Mouse (Mus musculus): ENCODE data around the gene Casc3. TPM values are rescaled to one million over a fixed set of nuclear protein-coding genes. Genes with fewer than 3 reads are reported as not detected.
A peak's percentile ranks its signal among the peaks of the same experiment; 100 is the strongest.

Casc3 gene
- polyA plus RNA-seq, 1 experiment, result 47.4 TPM

DNA sequence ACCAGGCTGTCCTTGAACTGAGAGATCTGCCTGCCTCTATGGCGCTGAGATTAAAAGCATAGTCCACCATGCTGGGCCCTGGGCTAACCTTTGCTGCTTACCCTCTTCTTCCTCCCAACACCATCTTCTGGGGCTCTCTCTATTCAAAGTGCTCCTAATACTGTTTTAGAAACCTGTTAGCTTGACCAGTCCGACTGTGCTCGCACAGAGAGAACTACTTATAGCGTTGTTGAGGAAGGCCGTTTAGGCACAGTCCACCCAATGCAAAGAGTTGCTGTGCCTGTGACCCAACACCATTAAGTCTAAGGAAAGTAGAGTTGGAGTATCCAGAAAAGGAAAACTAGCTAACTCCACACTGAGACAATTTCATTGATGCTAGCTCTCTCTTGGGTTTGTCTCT is 16.6 kb upstream of the Casc3 start:
- Histone ChIP-seq H3K27ac (ENCODE audit: insufficient read depth, low read length) (no peak overlapping the region), H3K4me3 (ENCODE audit: insufficient read depth, low read length) (no peak overlapping the region), H3K4me1 (ENCODE audit: control insufficient read depth, insufficient read depth, low read length) (peaks cover 11% of the 10 kb centered on the region)
- TF ChIP-seq POLR2A (IDR thresholded peaks at IDR 0.05; ENCODE audit: extremely low read depth, insufficient read depth, low read length) (no peak), CTCF (IDR thresholded peaks at IDR 0.05; ENCODE audit: extremely low read depth, insufficient read depth, low read length) (no peak)

DNA sequence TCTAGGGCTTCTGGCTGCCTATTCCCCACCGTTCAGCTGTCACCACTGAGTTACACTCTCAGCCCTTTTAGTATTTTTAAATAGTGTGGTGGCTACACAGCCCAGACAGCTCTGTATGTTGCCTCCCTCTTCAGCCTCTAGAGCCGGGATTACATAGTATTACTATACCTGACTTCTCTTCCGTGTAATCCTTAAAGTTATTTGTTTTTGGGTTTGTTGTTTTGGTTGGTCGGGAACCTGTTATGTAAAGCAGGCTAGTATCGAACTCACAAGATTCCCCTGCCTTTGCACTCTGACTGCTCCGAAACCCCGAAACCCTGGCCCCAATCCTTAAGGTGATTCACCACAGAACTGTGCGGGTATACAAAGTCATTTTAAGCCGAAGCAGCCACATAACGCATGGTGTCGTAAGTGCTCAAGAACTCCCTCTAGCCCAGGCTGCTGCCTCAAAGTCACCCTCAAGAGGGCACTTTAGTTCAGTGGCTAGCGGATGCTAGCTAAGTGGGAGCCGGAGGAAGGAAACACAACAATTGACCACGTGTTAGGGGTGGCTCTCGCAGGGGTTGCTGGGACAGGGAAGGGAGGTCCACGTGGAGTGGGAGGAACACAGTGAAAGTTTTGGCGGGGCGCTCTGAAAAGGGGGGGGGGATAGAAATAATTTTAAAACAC is 16.0 kb upstream of the Casc3 start:
- TF ChIP-seq CTCF (IDR thresholded peaks at IDR 0.05; ENCODE audit: extremely low read depth, insufficient read depth, low read length) (peak; percentile 74), POLR2A (IDR thresholded peaks at IDR 0.05; ENCODE audit: extremely low read depth, insufficient read depth, low read length) (0 out of 2 replicates have a peak, but pooled peaks have one; percentile 22)

DNA sequence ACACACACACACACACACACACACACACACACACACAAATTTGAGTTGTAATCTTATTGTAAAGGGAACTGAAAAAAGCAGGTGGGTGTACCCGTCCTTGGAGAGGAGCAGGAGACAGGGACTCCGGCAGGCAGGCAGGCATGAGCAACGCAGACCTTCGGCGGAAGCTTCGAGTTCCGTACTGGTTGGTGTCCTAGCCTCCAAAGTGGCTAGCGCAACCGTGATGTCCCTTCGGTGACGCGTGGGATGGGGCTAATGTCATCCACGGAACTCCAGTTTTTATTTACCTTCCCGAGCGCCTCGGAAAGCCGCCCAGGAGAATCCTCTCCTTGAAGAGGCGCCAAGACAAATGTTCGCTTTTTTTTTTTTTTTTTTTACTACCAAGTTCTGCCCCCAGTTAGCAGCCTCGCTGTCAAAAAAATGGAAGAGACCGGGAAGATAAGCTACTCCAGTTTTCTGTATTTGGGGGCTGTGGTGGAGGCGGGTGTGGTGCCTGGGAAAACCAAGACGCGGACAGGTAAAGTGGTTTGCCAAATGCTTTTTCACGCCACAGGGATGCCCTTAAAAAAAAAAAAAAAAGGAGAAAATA is 15.4 kb upstream of the Casc3 start:
- Histone ChIP-seq H3K4me3 (ENCODE audit: insufficient read depth, low read length) (peak overlapping the region; percentile 32), H3K4me1 (ENCODE audit: control insufficient read depth, insufficient read depth, low read length) (peaks cover 4% of the 10 kb centered on the region), H3K27ac (ENCODE audit: insufficient read depth, low read length) (no peak overlapping the region)
- TF ChIP-seq CTCF (IDR thresholded peaks at IDR 0.05; ENCODE audit: extremely low read depth, insufficient read depth, low read length), result no peak
- no peak for TF ChIP-seq POLR2A (IDR thresholded peaks at IDR 0.05; ENCODE audit: extremely low read depth, insufficient read depth, low read length)

More for the DNA sequence above, 16.0 kb upstream of the Casc3 start:
- H3K27ac ChIP-seq (ENCODE audit: insufficient read depth, low read length), result no peak overlapping the region
- H3K4me1 ChIP-seq (ENCODE audit: control insufficient read depth, insufficient read depth, low read length), result peaks cover 9% of the 10 kb centered on the region
- peak overlapping the region; percentile 32; the same call in 1 of the 2 replicates for H3K4me3 ChIP-seq (ENCODE audit: insufficient read depth, low read length)

DNA sequence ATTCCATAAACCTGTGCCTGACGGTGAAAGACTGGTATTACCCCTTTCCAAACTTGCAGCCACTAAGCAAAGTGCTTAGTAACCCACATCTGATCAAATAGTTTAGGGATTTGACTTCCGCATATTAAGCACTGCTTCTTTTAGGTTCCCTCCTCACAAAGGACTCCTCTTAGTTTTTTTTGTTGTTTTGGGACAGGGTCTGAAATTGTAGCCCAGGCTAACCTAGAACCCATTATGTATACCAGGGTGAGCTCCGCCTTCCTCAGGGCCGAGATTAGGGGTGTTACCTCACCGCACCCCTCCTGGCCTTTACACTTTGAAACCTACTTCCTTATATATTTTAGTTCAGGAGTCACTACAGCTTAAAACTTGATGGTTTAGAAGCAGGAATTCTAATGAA is 14.9 kb upstream of the Casc3 start:
- TF ChIP-seq CTCF (IDR thresholded peaks at IDR 0.05; ENCODE audit: extremely low read depth, insufficient read depth, low read length) (no peak), POLR2A (IDR thresholded peaks at IDR 0.05; ENCODE audit: extremely low read depth, insufficient read depth, low read length) (no peak)
- H3K4me3 ChIP-seq (ENCODE audit: insufficient read depth, low read length), result no peak overlapping the region
- peaks cover 4% of the 10 kb centered on the region for H3K4me1 ChIP-seq (ENCODE audit: control insufficient read depth, insufficient read depth, low read length)
- no peak overlapping the region for H3K27ac ChIP-seq (ENCODE audit: insufficient read depth, low read length)

DNA sequence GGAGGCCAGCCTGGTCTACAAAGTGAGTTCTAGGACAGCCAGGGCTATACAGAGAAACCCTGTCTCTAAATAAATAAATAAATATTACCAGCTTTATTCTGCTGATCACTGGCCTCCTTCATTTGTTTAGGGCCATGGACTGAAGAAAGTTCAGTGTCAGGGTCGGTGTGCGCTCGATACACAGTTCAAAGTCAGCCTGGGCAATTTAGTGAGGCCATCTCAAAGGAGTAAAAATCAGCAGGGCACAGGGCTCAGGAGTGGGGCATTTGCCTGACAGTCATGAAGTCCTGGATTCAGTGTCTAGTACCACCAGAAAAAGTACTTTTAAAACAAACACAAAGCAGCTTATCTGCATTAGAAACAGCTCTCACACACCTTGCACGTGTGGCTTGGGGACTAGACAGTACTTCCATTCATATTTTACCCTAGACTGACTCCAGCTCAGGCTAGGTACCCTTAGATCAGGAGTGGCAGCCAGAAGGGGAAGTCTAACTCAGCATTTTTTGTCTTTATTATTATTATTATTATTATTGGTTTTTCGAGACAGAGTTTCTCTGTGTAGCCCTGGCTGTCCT is 14.0 kb upstream of the Casc3 start:
- Histone ChIP-seq H3K4me3 (ENCODE audit: insufficient read depth, low read length) (no peak overlapping the region), H3K4me1 (ENCODE audit: control insufficient read depth, insufficient read depth, low read length) (peaks cover 4% of the 10 kb centered on the region), H3K27ac (ENCODE audit: insufficient read depth, low read length) (no peak overlapping the region)
- TF ChIP-seq POLR2A (IDR thresholded peaks at IDR 0.05; ENCODE audit: extremely low read depth, insufficient read depth, low read length), result no peak
- TF ChIP-seq CTCF (IDR thresholded peaks at IDR 0.05; ENCODE audit: extremely low read depth, insufficient read depth, low read length), result no peak

DNA sequence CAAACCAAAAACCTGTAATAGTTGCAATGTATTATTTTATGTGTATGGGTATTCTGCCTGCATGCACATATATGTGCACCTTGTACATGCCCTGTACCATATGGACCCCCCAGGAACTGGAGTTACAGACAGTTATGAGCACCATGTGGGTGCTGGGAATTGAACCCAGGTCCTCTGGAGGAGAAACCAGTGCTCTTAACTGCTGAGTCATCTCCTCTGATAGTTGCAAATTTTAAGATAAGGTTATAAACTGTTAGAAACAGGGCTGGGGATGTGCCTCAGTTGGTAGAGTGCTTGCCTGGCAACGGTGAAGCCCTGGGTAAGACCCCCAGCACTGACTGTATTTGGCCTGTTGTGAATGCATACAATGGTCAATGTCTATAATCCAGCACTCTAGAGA is 13.3 kb upstream of the Casc3 start:
- no peak overlapping the region for H3K27ac ChIP-seq (ENCODE audit: insufficient read depth, low read length)
- H3K4me1 ChIP-seq (ENCODE audit: control insufficient read depth, insufficient read depth, low read length), result no peaks in the 10 kb centered on the region
- no peak overlapping the region for H3K4me3 ChIP-seq (ENCODE audit: insufficient read depth, low read length)
- TF ChIP-seq POLR2A (IDR thresholded peaks at IDR 0.05; ENCODE audit: extremely low read depth, insufficient read depth, low read length), result no peak
- TF ChIP-seq CTCF (IDR thresholded peaks at IDR 0.05; ENCODE audit: extremely low read depth, insufficient read depth, low read length), result no peak

DNA sequence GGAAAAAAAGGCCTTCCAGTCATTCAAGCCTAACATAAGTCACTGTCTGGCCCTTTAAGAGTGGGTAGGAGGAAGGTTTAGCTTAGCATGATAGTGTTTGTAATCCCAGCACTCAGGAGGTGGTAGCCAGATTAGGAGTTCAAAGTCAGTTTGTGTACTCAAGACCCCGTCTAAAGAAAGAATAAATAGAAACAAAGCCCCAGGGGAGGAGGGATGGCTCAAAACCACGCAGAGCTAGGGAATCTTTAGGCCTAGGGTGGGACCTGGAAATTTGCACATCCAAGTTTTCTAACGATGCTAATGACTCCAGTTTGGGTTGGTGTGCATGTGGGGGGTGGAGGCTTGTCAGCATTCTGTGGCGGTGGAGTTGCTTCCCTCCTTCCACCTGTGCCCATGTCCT is 12.6 kb upstream of the Casc3 start:
- Histone ChIP-seq H3K27ac (ENCODE audit: insufficient read depth, low read length) (no peak overlapping the region), H3K4me3 (ENCODE audit: insufficient read depth, low read length) (no peak overlapping the region), H3K4me1 (ENCODE audit: control insufficient read depth, insufficient read depth, low read length) (no peaks in the 10 kb centered on the region)
- no peak for TF ChIP-seq CTCF (IDR thresholded peaks at IDR 0.05; ENCODE audit: extremely low read depth, insufficient read depth, low read length)
- TF ChIP-seq POLR2A (IDR thresholded peaks at IDR 0.05; ENCODE audit: extremely low read depth, insufficient read depth, low read length), result no peak

DNA sequence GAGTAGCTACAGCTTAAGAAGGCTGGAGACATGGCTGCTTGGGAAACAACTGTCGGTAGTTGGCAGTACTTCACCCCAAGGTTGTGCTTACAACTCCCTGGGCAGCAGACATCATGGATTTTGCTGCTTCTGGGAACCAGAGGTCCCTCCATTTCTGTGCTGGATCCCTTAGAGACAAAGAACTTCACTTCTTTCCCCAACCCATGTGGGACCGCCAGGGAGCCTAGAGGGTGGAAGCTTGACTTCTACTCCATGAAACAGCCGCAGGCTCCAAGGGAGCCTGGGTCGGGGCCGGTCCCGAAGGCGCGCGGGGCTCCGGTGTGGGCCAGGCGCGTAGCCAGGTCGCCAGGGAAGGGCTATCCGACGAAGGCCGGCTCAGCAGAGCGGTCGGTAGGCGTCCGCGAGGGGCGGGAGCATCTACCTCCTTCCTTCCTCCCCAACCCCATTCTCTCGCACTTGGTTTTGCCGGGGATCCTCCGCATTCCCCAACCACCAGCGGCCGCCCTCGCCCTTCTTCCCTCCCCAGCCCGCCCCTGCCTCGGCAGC is 10.2 kb upstream of the Casc3 start:
- Histone ChIP-seq H3K4me1 (ENCODE audit: control insufficient read depth, insufficient read depth, low read length) (peaks cover 6% of the 10 kb centered on the region; the same call in 1 of the 2 replicates), H3K4me3 (ENCODE audit: insufficient read depth, low read length) (peak overlapping the region; percentile 63), H3K27ac (ENCODE audit: insufficient read depth, low read length) (peak overlapping the region; percentile 98)
- TF ChIP-seq POLR2A (IDR thresholded peaks at IDR 0.05; ENCODE audit: extremely low read depth, insufficient read depth, low read length) (no peak; the same call in 1 of the 2 replicates), CTCF (IDR thresholded peaks at IDR 0.05; ENCODE audit: extremely low read depth, insufficient read depth, low read length) (no peak)

DNA sequence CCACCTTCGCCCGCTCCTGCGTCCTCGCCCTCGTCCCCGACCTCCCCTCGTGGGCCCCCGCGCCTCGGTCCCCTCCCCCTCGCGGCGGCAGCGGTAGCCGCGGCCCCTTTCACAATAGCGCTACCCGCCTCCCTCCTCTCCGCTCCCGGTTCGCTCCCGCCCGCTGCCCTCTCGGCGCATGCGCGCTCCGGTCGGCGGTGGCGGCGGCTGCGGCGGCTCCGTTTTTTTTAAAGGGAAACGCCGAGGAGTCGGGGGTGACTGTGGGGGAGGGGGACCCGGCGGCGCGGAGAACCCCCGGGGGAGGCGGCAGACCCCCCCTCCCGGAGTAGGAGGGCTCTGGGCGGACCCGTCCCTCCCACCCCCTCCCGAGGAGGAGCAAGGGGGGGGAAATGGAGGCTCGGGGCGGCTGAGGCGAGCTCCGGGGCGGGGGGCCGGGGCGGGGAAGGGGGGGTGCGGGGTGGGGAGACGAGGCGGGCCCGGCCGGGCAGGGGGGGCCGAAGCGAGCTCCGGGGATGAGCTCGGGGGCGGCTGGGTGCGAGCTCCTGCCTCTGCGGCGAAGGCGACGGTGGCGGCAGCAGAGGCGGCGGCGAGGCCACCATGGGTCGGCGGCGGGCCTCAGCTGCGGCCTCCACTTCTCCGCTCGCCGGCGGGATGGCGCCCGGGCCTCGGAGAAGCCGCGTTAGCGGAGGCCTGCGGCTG is 9.5 kb upstream of the Casc3 start, which contains the start of gene Msl1:
Gene Msl1 (plus strand): TSS at position 502 of the 699 bp plus-strand sequence.
- peak within 1 kb of the TSS; percentile 63 for H3K4me3 ChIP-seq (ENCODE audit: insufficient read depth, low read length)
- peaks cover 6% of the 10 kb centered on the region; the same call in 1 of the 2 replicates for H3K4me1 ChIP-seq (ENCODE audit: control insufficient read depth, insufficient read depth, low read length)
- peak within 1 kb of the TSS; percentile 98 for H3K27ac ChIP-seq (ENCODE audit: insufficient read depth, low read length)
- TF ChIP-seq CTCF (IDR thresholded peaks at IDR 0.05; ENCODE audit: extremely low read depth, insufficient read depth, low read length) (no peak), POLR2A (IDR thresholded peaks at IDR 0.05; ENCODE audit: extremely low read depth, insufficient read depth, low read length) (peak; percentile 42; the same call in 1 of the 2 replicates)

Measured in cortical plate, adult 2 months (tissue).